Mouse (Mus musculus): ENCODE measurements around the gene Gm18596.
"Not testable (repeated sequence)": the region's sequence is repeated elsewhere in the genome, so short reads cannot be mapped to it uniquely, and the experiment has no call there.

The Gm18596 gene

DNA sequence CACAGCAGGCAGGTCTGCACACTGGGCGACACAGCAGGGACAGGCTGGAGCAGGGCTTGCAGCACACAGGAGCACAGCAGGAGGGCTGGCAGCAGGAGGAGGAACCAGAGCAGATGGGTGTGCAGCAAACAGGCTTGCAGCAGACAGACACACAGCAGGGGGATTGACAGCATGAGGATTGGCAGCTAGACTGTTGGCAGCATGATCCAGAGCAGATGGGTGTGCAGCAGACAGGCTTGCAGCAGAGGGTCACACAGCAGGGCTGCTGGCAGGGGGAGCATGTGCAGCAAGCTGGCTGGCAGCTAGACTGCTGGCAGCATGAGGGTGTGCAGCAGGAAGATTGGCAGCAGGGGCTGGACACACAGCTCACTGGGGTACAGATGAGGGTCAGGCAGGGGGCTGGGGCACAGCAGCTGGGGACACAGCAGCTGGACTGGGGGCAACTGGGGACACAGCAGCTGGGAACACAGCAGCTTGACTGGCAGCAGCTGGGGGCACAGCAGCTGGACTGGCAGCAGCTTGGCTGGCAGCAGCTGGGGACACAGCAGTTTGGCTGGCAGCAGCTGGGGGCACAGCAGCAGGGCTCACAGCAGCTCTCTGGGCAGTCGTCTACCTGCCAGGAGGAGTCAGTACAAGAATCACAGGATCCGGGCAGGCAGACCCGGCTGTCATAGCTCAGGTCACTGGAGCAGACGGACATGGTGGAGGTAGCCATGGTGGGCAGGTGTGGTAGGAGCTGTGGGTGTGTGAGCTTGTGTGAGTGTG lies at the start of gene Gm18596:
Gene Gm18596, minus strand, starts transcription at position 715 of the 765 bp plus-strand sequence.
- DNase-seq, result not testable (repeated sequence)

DNA sequence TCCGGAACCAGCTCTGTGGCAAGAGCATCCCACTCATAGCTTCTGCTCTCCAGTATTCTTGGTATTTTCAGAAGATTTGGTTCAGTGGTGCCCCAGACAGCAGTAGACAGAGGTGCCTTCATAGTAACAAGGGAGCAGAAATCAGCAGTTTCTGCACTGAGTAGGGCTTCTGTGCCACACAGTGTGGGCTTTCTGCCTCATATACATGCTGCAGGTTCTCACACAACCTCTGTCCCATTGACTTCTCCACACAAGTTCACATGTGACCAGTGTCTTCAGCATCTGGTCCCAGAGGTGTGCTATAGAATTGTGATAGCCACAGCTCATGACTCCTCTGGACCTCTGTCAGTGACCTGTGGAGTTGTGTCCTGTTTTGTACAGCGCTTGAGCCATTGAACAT lies 46.2 kb upstream of the Gm18596 start:
- DNase-seq, result no peak

DNA sequence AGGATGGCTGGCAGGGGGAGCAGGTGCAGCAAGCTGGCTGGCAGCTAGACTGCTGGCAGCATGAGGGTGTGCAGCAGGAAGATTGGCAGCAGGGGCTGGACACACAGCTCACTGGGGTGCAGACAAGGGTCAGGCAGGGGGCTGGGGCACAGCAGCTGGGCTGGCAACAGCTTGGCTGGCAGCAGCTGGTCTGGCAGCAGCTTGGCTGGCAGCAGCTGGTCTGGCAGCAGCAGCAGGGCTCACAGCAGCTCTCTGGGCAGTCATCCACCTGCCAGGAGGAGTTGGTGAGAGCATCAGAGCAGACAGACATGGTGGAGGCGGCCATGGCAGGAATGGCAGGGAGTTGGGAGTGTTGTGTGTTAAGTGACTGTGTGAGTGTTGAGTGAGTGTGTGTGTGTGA lies 45.4 kb upstream of the Gm18596 start, which contains the start of gene Gm7137:
Gene Gm7137, minus strand, starts transcription at position 325 of the 400 bp plus-strand sequence.
- DNase-seq, result not testable (repeated sequence)

DNA sequence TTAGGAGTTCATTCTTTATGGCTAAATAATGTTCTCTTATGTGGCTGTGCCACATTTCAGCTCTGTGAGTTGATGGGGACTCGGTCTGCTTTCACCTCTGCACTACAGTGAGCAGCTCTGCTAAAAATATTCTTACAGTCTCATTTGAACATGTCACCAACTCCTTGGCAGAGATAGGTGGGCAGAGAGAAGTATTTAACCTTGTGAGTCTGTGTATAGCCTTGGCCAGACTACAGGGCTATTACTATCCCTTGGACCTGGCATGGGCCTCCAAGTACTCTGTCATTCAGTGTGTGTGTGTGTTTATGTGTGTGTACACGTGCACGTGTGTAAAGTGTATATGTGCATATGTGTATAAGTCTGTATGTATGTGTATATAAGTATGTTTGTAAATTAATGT lies 41.0 kb upstream of the Gm18596 start:
- DNase-seq, result not testable (repeated sequence)

DNA sequence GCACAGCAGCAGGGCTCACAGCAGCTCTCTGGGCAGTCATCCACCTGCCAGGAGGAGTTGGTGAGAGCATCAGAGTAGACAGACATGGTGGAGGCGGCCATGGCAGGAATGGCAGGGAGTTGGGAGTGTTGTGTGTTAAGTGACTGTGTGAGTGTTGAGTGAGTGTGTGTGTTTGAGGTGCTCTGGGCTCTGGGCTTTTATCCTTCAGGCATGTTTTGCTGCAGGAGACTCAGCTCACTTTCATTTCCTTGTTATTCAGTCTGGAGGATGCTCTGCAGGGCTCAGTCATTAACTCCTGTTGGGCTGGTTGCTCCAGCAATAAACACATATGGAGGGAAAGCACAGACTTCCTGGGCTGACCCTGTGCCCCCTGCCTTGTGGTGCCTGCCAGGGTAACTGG lies 40.0 kb upstream of the Gm18596 start, which contains the start of gene Gm3250:
Gene Gm3250, minus strand, starts transcription at position 101 of the 400 bp plus-strand sequence.
- not testable (repeated sequence) for DNase-seq

DNA sequence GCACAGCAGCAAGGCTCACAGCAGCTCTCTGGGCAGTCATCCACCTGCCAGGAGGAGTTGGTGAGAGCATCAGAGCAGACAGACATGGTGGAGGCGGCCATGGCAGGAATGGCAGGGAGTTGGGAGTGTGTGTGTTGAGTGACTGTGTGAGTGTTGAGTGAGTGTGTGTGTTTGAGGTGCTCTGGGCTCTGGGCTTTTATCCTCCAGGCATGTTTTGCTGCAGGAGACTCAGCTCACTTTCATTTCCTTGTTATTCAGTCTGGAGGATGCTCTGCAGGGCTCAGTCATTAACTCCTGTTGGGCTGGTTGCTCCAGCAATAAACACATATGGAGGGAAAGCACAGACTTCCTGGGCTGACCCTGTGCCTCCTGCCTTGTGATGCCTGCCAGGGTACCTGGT lies 34.4 kb upstream of the Gm18596 start, which contains the start of gene Gm7138:
Gene Gm7138, minus strand, starts transcription at position 101 of the 400 bp plus-strand sequence.
- DNase-seq, result not testable (repeated sequence)

DNA sequence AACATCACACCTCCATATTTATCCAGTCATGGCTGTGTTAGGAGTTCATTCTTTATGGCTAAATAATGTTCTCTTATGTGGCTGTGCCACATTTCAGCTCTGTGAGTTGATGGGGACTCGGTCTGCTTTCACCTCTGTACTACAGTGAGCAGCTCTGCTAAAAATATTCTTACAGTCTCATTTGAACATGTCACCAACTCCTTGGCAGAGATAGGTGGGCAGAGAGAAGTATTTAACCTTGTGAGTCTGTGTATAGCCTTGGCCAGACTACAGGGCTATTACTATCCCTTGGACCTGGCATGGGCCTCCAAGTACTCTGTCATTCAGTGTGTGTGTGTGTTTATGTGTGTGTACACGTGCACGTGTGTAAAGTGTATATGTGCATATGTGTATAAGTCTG lies 29.7 kb upstream of the Gm18596 start:
- DNase-seq, result not testable (repeated sequence)

DNA sequence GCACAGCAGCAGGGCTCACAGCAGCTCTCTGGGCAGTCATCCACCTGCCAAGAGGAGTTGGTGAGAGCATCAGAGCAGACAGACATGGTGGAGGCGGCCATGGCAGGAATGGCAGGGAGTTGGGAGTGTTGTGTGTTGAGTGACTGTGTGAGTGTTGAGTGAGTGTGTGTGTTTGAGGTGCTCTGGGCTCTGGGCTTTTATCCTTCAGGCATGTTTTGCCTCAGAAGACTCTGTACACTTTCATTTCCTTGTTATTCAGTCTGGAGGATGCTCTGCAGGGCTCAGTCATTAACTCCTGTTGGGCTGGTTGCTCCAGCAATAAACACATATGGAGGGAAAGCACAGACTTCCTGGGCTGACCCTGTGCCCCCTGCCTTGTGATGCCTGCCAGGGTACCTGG lies 28.8 kb upstream of the Gm18596 start, which contains the start of gene Gm3238:
Gene Gm3238, minus strand, starts transcription at position 101 of the 400 bp plus-strand sequence.
- not testable (repeated sequence) for DNase-seq

DNA sequence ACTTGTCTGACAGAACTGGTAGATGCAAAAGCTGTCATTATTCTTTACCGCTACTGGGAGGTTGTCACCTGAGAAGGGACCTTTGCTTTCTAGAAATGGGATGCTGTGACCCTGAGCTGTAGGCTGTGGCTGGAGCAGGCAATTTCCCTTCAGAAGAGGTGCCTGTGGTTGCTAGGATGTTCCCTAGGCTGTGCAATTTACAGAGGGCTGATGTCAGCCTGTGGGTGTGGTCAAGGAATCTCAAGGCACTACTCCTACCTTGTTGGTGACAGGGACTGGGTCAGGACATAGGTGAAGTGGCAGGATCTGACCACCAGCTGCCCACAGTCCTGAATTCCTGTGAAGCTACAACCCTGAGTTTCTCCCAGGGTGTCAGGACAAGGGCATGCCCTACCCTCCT lies 27.3 kb upstream of the Gm18596 start:
- DNase-seq, result no peak

DNA sequence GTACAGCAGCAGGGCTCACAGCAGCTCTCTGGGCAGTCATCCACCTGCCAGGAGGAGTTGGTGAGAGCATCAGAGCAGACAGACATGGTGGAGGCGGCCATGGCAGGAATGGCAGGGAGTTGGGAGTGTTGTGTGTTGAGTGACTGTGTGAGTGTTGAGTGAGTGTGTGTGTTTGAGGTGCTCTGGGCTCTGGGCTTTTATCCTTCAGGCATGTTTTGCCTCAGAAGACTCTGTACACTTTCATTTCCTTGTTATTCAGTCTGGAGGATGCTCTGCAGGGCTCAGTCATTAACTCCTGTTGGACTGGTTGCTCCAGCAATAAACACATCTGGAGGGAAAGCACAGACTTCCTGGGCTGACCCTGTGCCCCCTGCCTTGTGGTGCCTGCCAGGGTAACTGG lies 17.1 kb upstream of the Gm18596 start, which contains the start of gene Gm3233:
Gene Gm3233, minus strand, starts transcription at position 101 of the 400 bp plus-strand sequence.
- not testable (repeated sequence) for DNase-seq

DNA sequence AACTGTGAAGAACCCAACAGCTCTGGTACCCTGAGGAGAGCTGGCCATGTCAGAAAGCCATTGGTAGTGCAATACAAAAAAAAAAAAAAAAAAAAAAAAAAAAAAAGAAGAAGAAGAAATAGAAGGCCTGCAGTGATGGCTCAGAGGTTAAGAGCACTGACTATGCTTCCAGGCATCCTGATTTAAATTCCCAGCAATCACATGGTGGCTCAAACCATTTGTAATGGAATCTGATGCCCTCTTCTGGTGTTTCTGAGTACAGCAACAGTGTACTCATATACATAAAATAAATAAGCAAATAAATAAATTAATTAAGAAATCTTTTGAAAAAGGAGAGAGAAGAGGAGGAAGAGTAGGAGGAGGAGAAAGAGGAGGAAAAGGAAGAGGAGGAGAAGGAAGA lies 11.0 kb upstream of the Gm18596 start:
- DNase-seq, result no peak

DNA sequence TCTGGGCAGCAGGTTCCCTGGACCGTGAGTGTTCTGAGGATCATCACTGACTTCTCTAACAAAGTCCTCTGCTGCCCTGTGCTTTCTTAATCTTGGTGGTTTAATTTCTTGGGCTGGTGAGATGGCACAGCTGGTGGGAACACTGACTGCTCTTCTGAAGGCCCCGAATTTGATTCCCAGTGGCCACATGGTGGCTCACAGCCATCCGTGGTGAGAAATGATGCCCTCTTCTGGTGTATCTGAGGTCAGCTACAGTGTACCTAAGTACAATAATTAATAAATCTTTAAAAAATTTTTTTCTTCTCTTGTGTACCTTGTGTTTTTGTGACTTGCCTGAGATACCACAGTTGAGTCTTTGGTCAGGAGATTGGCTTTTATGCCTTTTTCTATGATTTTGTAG lies 9.9 kb upstream of the Gm18596 start:
- DNase-seq, result not testable (repeated sequence)

DNA sequence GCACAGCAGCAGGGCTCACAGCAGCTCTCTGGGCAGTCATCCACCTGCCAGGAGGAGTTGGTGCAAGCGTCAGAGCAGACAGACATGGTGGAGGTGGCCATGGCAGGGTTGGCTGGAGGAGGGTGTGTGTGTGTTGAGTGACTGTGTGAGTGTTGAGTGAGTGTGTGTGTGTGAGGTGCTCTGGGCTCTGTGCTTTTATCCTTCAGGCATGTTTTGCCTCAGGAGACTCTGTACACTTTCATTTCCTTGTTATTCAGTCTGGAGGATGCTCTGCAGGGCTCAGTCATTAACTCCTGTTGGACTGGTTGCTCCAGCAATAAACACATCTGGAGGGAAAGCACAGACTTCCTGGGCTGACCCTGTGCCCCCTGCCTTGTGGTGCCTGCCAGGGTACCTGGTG lies 8.8 kb upstream of the Gm18596 start, which contains the start of gene Gm9736:
Gene Gm9736, minus strand, starts transcription at position 101 of the 400 bp plus-strand sequence.
- DNase-seq, result not testable (repeated sequence)

DNA sequence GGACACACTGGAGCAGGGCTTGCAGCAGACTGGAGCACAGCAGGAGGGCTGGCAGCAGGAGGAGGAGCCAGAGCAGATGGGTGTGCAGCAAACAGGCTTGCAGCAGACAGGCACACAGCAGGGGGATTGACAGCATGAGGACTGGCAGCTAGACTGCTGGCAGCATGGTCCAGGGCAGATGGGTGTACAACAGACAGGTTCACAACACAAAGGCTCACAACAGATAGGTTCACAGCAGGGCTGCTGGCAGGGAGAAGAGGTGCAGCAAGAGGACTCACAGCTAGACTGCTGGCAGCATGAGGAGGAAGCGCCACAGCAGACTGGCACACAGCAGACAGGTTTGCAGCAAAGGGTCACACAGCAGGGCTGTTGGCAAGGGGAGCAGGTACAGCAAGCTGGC lies 8.2 kb upstream of the Gm18596 start:
- not testable (repeated sequence) for DNase-seq

DNA sequence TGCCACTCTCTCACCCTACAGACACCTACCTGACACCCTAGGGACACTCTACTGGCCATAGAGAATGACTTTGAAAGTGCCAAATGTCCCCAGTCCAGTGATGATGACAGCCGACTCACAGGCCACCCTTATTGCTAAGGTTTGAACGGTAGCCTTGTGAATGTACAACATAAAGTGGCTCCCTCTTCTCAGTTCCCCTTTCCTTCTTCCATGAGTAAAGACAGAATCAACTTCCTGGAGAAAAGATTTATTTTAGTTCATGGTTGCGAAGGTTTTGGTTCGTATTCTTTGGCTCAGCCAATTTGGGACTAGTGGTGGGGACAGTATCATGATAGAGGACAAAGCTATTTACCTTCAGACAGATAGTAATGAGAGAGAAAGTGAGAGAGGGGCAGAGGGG lies 3.5 kb downstream of the Gm18596 start:
- DNase-seq, result no peak

DNA sequence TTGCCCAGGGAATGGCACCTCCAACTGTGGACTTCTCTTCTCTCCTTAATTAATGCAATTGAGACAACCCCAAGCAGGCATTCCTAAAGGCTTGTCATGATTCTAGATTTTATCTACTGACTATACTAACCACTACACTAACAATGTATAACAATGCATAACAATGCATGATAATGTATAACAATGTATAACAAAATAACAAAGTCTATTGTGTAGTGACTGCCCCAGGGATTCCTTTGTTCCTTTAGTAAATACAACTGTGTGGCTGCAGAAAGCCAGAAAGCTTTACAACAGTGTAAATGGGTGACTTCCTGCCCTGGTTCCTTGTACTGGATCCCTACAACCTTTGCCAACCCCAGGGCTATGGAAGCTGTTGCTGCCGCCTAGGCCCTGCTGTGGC lies 6.5 kb downstream of the Gm18596 start:
- DNase-seq, result no peak

DNA sequence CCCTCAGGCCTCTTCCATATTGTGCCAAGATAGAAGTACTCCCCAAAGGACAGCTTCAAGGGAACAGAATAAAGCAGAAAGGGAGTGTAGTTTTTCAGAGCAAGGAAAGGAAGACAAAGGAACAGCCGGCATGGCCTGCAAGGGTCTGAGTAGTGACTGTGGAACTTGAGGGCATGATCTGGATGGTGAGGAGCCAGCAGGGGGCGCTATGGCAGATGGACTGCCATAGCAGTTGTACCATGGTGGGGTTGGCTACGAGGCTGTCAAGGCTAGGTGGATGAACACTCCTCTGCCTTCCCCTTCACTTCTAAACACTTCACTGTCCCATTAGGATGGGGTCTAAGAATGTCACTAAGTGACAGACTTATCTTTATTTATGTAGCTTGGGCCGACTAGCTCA lies 13.2 kb downstream of the Gm18596 start:
- DNase-seq, result peak in 1 of 2 experiments; percentile 5

DNA sequence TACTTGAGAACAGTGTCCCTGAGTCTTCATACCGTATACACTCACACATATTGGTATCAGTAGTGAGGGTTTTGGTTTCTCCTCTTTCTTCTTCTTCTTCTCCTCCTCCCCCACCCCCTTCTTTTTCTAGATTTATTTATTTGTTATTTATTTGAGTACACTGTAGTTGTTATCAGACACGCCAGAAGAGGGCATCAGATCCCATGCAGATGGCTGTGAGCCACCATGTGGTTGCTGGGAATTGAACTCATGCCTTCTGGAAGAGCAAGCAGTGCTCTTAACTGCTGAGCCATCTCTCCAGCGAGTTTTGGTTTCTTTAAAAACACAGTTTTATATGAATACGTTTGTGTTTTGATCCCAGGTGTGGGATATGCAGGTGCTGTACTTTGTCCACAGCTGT lies 14.2 kb downstream of the Gm18596 start:
- no peak for DNase-seq

DNA sequence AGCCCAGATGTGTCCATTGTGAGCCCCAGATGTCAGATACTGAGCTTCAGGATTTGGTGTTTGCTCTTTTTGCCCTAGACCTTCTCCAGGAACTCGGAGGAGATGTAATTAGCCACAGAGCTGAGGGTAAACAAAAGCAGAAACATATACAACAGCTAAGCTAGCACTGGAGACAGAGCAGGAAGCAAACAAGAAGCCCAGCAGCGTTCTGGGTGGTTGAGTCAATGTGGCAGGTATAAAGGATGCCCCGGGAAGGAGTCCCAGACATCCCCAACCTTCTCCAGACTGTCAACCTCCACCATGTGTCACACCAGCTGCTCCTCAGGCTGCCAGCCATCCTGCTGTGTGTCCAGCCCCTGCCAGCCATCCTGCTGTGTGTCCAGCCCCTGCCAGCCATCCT lies 16.3 kb downstream of the Gm18596 start, which contains the start of gene Gm10100:
Gene Gm10100, plus strand, starts transcription at position 301 of the 400 bp plus-strand sequence.
- DNase-seq, result no peak

DNA sequence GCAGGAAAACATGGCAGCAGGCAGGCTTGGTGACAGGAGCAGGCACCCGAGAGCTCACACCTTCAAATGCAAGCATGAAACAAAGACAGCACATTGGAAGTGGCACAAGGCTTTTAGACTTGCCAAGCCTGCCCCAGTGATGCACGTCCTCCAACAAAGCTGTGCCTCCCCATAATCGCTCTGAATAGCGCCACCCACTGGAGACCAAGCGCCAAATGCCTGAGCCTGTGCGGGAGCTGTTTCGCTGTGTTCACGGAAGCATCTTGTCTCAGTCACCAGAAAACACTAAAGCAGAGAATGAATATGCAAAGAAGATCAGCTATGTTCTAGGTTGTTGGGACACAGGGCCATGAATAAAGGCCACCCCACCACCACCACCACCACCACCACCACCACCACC lies 17.6 kb downstream of the Gm18596 start:
- no peak for DNase-seq

DNA sequence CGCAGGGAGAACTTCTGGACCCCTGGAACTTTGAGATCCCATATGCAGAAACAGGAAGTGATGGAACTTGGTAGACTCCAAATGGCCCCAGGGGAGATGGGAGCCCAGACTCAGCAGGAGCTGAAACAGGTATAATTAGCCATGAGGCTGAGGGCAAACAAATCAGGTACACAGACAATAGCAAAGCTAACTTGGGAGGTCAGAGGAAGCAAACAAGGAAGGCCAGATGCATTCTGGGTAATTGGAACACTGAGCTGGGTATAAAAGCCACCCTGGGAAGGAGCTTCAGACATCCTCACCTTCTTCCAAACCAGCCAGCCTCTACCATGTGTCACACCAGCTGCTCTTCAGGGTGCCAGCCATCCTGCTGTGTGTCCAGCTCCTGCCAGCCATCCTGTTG lies 22.1 kb downstream of the Gm18596 start, which contains the start of gene Krtap12-1:
Gene Krtap12-1, plus strand, starts transcription at position 301 of the 400 bp plus-strand sequence.
- DNase-seq, result not testable (repeated sequence)

DNA sequence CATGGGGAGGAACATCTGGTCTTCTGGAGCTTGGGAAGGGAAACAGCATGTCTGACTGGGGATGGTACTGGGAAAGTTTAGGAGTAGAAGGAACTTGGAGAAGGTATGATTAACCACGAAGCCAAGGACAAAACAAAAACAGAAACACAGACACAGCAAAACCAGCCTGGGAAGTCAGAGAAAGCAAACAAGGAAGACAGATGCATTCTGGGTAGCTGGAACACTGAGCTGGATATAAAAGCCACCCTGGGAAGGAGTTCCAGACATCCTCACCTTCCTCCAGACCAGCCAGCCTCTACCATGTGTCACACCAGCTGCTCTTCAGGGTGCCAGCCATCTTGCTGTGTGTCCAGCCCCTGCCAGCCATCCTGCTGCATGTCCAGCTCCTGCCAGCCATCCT lies 26.9 kb downstream of the Gm18596 start, which contains the start of gene Gm10142:
Gene Gm10142, plus strand, starts transcription at position 301 of the 400 bp plus-strand sequence.
- no peak for DNase-seq

DNA sequence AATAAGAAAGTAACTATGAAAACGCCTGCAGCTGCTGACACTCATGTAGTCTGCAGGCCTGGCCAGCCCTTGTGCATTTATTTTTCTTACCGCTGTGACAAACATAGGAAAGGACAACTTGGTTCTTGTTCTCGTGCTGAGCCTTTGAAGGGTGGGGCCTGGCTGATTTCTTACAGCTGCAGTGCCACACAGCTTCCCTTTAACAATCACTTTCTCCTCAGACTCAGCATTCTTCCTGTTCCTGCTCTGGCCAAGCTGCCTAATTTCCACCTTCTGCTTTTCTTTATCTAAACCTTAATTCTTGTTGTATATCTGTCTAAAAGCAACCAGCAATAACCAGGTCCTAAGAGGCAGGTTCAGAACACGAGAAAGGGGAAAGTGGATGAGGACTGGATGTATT lies 28.7 kb downstream of the Gm18596 start:
- DNase-seq, result no peak

DNA sequence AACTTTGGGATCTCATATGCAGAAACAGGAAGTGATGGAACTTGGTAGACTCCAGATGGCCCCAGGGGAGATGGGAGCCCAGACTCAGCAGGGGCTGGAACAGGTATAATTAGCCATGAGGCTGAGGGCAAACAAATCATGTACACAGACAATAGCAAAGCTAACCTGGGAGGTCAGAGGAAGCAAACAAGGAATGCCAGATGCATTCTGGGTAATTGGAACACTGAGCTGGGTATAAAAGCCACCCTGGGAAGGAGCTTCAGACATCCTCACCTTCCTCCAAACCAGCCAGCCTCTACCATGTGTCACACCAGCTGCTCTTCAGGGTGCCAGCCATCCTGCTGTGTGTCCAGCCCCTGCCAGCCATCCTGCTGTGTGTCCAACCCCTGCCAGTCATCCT lies 31.3 kb downstream of the Gm18596 start, which contains the start of gene Gm10024:
Gene Gm10024, plus strand, starts transcription at position 301 of the 400 bp plus-strand sequence.
- not testable (repeated sequence) for DNase-seq

Data from kidney, postnatal 25 days (tissue).